Mouse (Mus musculus) kidney, postnatal 0 days (tissue): Measurements from ENCODE around the gene Slc39a7. TPM values are rescaled to one million over a fixed set of nuclear protein-coding genes. Genes with fewer than 3 reads are reported as not detected.

Source experiments
- ATAC-seq: fragments of 200-750 bp; cut with Nextera tagmentation; replicated peaks from 2 replicates; pipeline ENCODE4 v1.8.0; 2017; ENCODE audit warnings: low read depth, moderate number of reproducible peaks, moderate TSS enrichment, moderate library complexity; ENCODE audit not compliant: low FRiP score
- DNase-seq: peaks from one replicate; pipeline ENCODE4 v3.0.0-alpha.2; 2016; ENCODE audit warnings: low spot score
- H3K27ac ChIP-seq: fragments of 300-500 bp; sonication (generic); 2 replicates; pipeline ENCODE4 v1.5.1; 2014; ENCODE audit warnings: mild to moderate bottlenecking
- H3K27me3 ChIP-seq: fragments of 300-500 bp; sonication (generic); 2 replicates; pipeline ENCODE4 v1.6.1; 2014; ENCODE audit warnings: low read length, mixed read lengths; ENCODE audit not compliant: insufficient read depth
- H3K36me3 ChIP-seq: fragments of 300-500 bp; sonication (generic); 2 replicates; pipeline ENCODE4 v1.6.1; 2014; ENCODE audit warnings: low read length, mixed read lengths; ENCODE audit not compliant: insufficient read depth
- H3K4me1 ChIP-seq: fragments of 300-500 bp; sonication (generic); replicated peaks from 2 replicates; pipeline ENCODE4 v1.6.1; 2014; ENCODE audit warnings: antibody characterized with exemption, low read length, mixed read lengths; ENCODE audit not compliant: insufficient read depth
- H3K4me2 ChIP-seq: fragments of 300-500 bp; sonication (generic); 2 replicates; pipeline ENCODE4 v1.6.1; 2014; ENCODE audit warnings: mild to moderate bottlenecking, low read length, moderate library complexity, mixed read lengths
- H3K4me3 ChIP-seq: fragments of 300-500 bp; sonication (generic); replicated peaks from 2 replicates; pipeline ENCODE4 v1.5.1; 2014; ENCODE audit warnings: low read depth, low read length
- H3K9ac ChIP-seq: fragments of 300-500 bp; sonication (generic); 2 replicates; pipeline ENCODE4 v1.6.1; 2014; ENCODE audit warnings: low read depth, low read length
- H3K9me3 ChIP-seq: fragments of 300-500 bp; sonication (generic); replicated peaks from 2 replicates; pipeline ENCODE4 v1.6.1; 2016; ENCODE audit warnings: low read length, inconsistent platforms, mixed read lengths
- CTCF ChIP-seq: IDR thresholded peaks from 2 replicates; pipeline ENCODE4 v1.5.1; 2016; ENCODE audit warnings: antibody characterized with exemption, low read depth, mild to moderate bottlenecking, moderate library complexity
- WGBS: fragments of 180-500 bp; shearing (Covaris S2); extraction: QIAGEN DNeasy Blood & Tissue Kit; methylation state at CpG from one replicate; pipeline ENCODE4 v1.1.7; 2014; 5-methylcytosine and 5-hydroxymethylcytosine counted together
- polyA plus RNA-seq: library from polyadenylated mRNA; unstranded; fragments of >200 nt; fragmentation: Nextera tagmentation; extraction: Ambion mirVana; gene quantifications from 2 replicates; pipeline ENCODE4 v1.2.1, GENCODE M21; 2015

Gene Slc39a7
- polyA plus RNA-seq, 1 experiment from 2014 or later = 149 TPM

DNA sequence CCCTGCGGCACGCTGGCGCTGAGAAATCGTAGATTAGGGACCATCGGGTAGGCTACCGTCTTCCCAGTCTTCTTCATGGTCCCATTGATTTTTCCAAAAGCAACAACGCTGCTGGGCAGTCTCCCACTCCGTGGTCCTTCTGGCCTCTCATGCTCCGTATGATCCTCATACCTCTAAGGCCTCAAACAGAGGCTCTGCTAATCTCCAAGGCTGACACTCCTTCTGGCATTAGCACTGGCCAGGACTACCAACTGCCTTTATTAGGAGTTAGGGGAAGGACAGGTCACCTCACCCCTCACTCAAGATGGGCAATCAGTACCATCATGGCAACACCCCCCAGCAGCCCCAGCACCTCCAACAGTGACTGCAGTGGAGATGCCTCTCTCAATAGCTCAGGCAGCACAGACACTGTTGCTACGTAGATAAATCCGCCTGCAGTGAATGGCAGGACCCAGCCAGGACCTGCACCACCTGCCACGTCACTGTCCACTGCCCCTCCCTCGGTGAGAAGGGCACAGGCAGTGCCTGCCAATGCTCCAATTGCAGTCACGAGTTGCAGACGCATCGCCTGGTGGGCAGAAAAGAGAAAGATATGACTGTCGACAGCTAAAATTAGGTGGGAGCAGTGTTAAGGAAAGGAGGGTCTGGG is 2.9 kb downstream of the Slc39a7 start:
- peak overlapping the region; percentile 97; the same call in 1 of the 2 replicates for H3K4me2 ChIP-seq
- no peak overlapping the region for H3K9ac ChIP-seq
- no peaks in the 10 kb centered on the region for H3K9me3 ChIP-seq
- H3K27me3 ChIP-seq = no peaks in the 10 kb centered on the region
- no peak for TF ChIP-seq CTCF
- H3K4me3 ChIP-seq = no peak overlapping the region
- DNase-seq (no peak), ATAC-seq (no peak)
- H3K36me3 ChIP-seq = peaks cover 18% of the 10 kb centered on the region
- H3K4me1 ChIP-seq = peaks cover 39% of the 10 kb centered on the region
- peak overlapping the region; percentile 33; the same call in 1 of the 2 replicates for H3K27ac ChIP-seq
- WGBS = 75% methylated on average over 17 of the region's 17 CpGs

DNA sequence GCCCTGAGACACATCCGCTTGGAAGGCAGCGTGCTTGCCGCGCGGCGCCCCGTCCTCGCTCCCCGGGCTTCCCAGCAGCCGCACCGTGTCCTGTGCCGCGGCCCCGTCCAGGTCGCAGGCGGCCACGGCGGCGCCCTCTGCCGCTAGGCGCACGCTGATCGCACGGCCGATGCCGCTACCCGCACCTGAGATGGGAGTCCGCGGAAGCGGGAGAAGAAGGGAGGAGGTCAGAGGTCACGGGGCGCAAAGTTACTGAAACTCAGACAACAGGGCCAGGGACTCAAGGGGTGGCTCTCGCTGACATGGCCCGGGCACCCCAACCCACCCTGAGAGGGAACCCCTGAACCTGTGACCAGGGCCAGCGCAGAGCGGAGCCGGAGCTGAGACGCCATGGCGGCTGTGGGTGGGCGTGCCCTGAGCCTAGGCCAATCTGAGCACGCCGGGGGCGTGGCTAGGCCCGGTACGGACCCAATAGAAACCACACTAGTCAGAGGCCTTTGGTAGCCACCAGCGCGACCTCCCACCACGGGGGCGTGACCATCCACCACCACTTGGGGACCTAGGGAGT is 3.7 kb downstream of the Slc39a7 start, which contains the start of gene H2-Ke6:
Gene H2-Ke6 (minus strand): TSS at position 405 of the 568 bp plus-strand sequence.
- H3K27me3 ChIP-seq = no peaks in the 10 kb centered on the region
- under 1% methylated on average over 49 of the region's 49 CpGs for WGBS
- peak within 1 kb of the TSS; percentile 66 for H3K4me3 ChIP-seq
- no peaks in the 10 kb centered on the region for H3K9me3 ChIP-seq
- peak within 1 kb of the TSS; percentile 81 for H3K27ac ChIP-seq
- peak within 1 kb of the TSS; percentile 70 for H3K9ac ChIP-seq
- peak within 1 kb of the TSS; percentile 97 for H3K4me2 ChIP-seq
- peaks cover 18% of the 10 kb centered on the region for H3K36me3 ChIP-seq
- DNase-seq (peak; percentile 96), ATAC-seq (peak; percentile 64)
- H3K4me1 ChIP-seq = peaks cover 35% of the 10 kb centered on the region
- TF ChIP-seq CTCF = peak; percentile 34

DNA sequence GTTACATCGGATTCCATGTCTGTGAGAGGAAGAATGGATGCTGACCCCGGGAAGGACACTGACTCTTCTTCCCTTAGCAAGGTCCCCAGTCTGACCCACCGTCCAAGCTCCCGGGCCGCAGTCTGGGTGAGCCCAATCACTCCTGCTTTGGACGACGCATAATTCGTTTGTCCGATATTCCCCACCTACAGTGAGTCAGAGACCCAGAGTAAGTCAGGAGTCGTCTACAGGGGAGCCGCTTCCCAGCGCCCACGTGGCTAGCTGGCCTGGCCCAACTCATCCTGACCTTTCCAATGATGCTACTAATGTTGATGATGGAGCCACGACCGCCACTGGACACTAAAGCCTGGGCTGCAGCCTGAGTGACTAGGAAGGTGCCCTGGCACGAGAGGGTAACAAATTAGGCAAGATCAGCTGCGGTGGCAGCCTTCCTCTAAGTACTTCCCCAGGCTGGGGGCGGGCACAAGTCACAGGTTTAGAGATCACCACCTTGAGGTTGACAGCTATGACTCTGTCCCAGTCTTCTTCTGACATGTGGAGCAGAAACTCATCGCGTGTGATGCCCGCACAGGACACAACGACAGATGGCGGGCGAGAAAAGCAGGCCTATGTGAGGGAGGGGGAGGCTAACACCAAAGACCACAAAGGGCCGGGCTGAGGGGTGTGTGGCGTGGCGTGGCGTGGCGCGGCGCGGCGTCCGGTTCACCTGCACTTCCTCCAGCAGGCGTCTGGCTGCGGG is 4.4 kb downstream of the Slc39a7 start:
- Histone ChIP-seq H3K36me3 (peaks cover 23% of the 10 kb centered on the region), H3K4me2 (peak overlapping the region; percentile 97), H3K4me1 (peaks cover 34% of the 10 kb centered on the region), H3K9me3 (no peaks in the 10 kb centered on the region), H3K9ac (peak overlapping the region; percentile 70), H3K27ac (peak overlapping the region; percentile 81), H3K27me3 (no peaks in the 10 kb centered on the region), H3K4me3 (peak overlapping the region; percentile 66)
- 11% methylated on average over 36 of the region's 36 CpGs for WGBS
- ATAC-seq = no peak
- DNase-seq = no peak
- TF ChIP-seq CTCF = no peak

DNA sequence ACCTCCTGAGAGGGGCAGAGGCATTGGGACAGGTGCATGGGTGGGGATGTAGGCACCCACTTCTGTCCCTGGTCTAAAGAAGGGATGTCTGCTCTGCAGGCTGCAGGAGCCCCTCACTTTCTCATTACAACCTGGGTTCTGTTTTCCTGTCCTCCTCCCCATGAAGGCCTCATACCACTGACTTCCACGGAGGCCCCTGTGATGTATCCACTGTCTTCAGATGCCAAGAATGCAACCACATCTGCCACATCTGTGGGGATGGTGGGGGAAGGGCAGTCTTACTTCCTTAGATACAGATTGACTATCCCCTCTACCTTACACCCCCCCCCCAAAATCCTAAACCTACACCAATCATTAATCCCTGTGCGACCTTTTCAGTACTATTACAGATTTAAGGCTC is 5.3 kb downstream of the Slc39a7 start:
- no peak for TF ChIP-seq CTCF
- H3K36me3 ChIP-seq = peaks cover 29% of the 10 kb centered on the region
- ATAC-seq = no peak
- no peak overlapping the region for H3K27ac ChIP-seq
- no peak overlapping the region for H3K4me2 ChIP-seq
- WGBS = 40% methylated on average over 2 of the region's 2 CpGs
- H3K9me3 ChIP-seq = no peaks in the 10 kb centered on the region
- peaks cover 34% of the 10 kb centered on the region for H3K4me1 ChIP-seq
- H3K27me3 ChIP-seq = no peaks in the 10 kb centered on the region
- H3K9ac ChIP-seq = no peak overlapping the region
- no peak overlapping the region for H3K4me3 ChIP-seq
- no peak for DNase-seq

DNA sequence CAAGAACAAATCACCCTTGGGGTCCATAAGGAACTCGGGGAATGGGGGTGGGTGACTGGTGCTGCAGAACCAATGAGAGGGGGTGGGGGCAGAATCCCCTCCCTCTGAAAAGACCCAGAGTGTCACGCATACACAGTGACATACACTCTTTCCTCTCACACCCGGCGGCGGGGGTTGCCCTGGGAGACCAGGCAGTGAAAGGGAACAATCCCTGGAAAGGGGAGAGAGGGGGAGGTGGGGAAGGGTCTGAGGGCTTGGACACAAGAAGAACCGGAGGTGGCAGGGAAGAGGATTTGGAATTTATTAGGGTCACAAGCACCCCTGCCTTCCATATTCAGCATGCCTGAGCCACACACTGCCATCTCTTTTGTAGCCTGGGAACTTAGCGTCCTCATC is 5.7 kb downstream of the Slc39a7 start:
- 18% methylated on average over 7 of the region's 7 CpGs for WGBS
- no peaks in the 10 kb centered on the region for H3K27me3 ChIP-seq
- TF ChIP-seq CTCF = no peak

More for the DNA sequence above, 5.7 kb downstream of the Slc39a7 start:
- ATAC-seq (no peak), DNase-seq (no peak)
- Histone ChIP-seq H3K4me2 (peak overlapping the region; percentile 98), H3K4me3 (peak overlapping the region; percentile 83), H3K36me3 (peaks cover 33% of the 10 kb centered on the region), H3K9ac (peak overlapping the region; percentile 89; the same call in 1 of the 2 replicates), H3K4me1 (peaks cover 34% of the 10 kb centered on the region), H3K27ac (no peak overlapping the region), H3K9me3 (no peaks in the 10 kb centered on the region)
